Mouse (Mus musculus) neural tube, embryonic 15.5 days (tissue): ENCODE results near the gene Aamp. TPM values are rescaled to one million over a fixed set of nuclear protein-coding genes. Genes with fewer than 3 reads are reported as not detected.

ENCODE experiments used
- ATAC-seq: fragments of 200-750 bp; cut with Nextera tagmentation; 2 replicates; pipeline ENCODE4 v1.8.0; 2017; ENCODE audit warnings: mild to moderate bottlenecking, moderate TSS enrichment, moderate library complexity; ENCODE audit not compliant: low FRiP score
- H3K27ac ChIP-seq: fragments of 300-500 bp; sonication (generic); replicated peaks from 2 replicates; pipeline ENCODE4 v1.5.1; 2015; ENCODE audit warnings: mild to moderate bottlenecking, inconsistent platforms
- H3K27me3 ChIP-seq: fragments of 300-500 bp; sonication (generic); replicated peaks from 2 replicates; pipeline ENCODE4 v1.6.1; 2015; ENCODE audit warnings: inconsistent platforms
- H3K36me3 ChIP-seq: fragments of 300-500 bp; sonication (generic); 2 replicates; pipeline ENCODE4 v1.6.1; 2015; ENCODE audit warnings: inconsistent platforms
- H3K4me1 ChIP-seq: fragments of 300-500 bp; sonication (generic); 2 replicates; pipeline ENCODE4 v1.6.1; 2015; ENCODE audit warnings: inconsistent platforms
- H3K4me2 ChIP-seq: fragments of 300-500 bp; sonication (generic); 2 replicates; pipeline ENCODE4 v1.6.1; 2015; ENCODE audit warnings: inconsistent platforms, mild to moderate bottlenecking, moderate library complexity
- H3K4me3 ChIP-seq: fragments of 300-500 bp; sonication (generic); replicated peaks from 2 replicates; pipeline ENCODE4 v1.5.1; 2015; ENCODE audit warnings: mild to moderate bottlenecking, inconsistent platforms
- H3K9ac ChIP-seq: fragments of 300-500 bp; sonication (generic); replicated peaks from 2 replicates; pipeline ENCODE4 v1.6.1; 2015; ENCODE audit warnings: mild to moderate bottlenecking, inconsistent platforms
- H3K9me3 ChIP-seq: fragments of 300-500 bp; sonication (generic); replicated peaks from 2 replicates; pipeline ENCODE4 v1.6.1; 2016; ENCODE audit warnings: inconsistent platforms
- WGBS: fragments of 180-500 bp; shearing (Covaris S2); methylation state at CpG from one replicate; pipeline ENCODE4 v1.1.7; 2015; ENCODE audit warnings: mixed read lengths; 5-methylcytosine and 5-hydroxymethylcytosine counted together
- polyA plus RNA-seq: library from polyadenylated mRNA; unstranded; fragments of >200 nt; fragmentation: Nextera tagmentation; extraction: Ambion mirVana; gene quantifications from 2 replicates; pipeline ENCODE4 v1.2.1, GENCODE M21; 2015

Aamp gene
- polyA plus RNA-seq, 1 experiment from 2014 or later = 209 TPM

DNA sequence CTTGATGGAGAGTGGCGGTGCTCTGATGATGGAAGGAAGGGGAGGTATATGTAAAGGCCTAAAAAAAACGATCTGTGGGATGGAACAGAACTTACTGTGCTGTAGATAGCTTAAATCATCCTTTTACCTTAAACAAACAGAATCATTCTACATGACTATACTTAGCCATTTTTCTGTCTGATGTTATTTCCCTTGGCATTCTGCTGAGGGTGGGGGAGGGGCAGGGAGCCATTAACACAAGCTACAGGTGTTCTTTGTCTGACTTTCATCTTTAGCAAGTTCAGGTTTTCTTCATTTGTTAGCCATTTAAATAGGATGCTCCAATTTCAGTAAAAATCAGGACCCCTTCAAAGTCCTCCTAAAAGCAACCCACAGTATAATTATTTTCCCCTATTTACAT is 39.0 kb downstream of the Aamp start:
- H3K4me3 ChIP-seq = no peak overlapping the region
- H3K9me3 ChIP-seq = no peaks in the 10 kb centered on the region
- H3K9ac ChIP-seq = no peak overlapping the region
- no peak overlapping the region for H3K27ac ChIP-seq
- WGBS = 83% methylated on average over 2 of the region's 2 CpGs
- peaks cover 21% of the 10 kb centered on the region for H3K36me3 ChIP-seq
- no peaks in the 10 kb centered on the region for H3K27me3 ChIP-seq
- no peak overlapping the region for H3K4me2 ChIP-seq
- ATAC-seq = no peak
- H3K4me1 ChIP-seq = peaks cover 7% of the 10 kb centered on the region

DNA sequence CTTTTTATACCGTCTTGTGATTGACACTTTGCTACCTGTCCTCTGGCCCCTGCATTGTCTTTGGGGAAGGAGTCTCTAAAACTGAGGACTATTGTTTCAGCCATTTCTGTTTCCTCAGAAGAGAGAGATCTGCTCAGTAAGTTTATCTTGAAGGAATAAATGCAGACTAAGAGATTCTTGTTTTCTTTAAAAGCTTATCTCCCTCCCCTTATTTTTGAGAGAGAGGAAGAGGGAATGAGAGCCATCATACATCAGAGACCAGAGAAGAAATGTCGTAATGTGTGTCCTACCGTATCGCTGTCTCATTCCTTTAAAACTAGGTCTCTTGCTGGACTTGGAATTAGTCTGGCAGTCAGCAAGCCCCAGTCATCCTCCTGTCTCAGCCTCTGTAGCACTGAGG is 43.7 kb downstream of the Aamp start:
- no peak overlapping the region for H3K4me2 ChIP-seq
- ATAC-seq = no peak
- no peak overlapping the region for H3K9ac ChIP-seq
- H3K9me3 ChIP-seq = no peaks in the 10 kb centered on the region
- no peaks in the 10 kb centered on the region for H3K27me3 ChIP-seq
- WGBS = 86% methylated on average over 4 of the region's 4 CpGs
- no peak overlapping the region for H3K27ac ChIP-seq
- H3K4me1 ChIP-seq = peaks cover 42% of the 10 kb centered on the region
- no peak overlapping the region for H3K4me3 ChIP-seq
- no peaks in the 10 kb centered on the region for H3K36me3 ChIP-seq

DNA sequence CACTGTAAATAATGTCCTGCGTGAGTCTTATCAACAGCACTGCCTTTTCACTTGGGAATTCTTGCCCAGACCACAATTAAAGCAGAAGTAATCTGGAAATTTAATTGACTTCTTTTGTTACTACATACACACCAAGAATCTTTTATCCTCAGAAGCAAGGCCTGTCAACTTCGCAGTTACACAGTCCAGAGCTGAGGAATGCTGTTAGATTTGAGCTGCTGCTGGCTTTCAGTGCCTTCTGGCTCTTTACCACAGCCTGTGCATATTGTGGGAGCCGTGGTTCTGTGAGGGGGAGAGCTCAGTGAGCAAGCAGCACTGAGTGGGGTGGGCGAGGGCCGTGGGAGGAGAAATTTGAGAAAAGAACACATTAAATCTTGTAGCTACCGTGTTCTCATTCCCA is 44.2 kb downstream of the Aamp start:
- H3K27ac ChIP-seq = peak overlapping the region; percentile 15; the same call in 1 of the 2 replicates
- H3K4me3 ChIP-seq = no peak overlapping the region
- no peak overlapping the region for H3K4me2 ChIP-seq
- no peaks in the 10 kb centered on the region for H3K9me3 ChIP-seq
- no peak overlapping the region for H3K9ac ChIP-seq
- no peak for ATAC-seq
- peaks cover 45% of the 10 kb centered on the region for H3K4me1 ChIP-seq
- no peaks in the 10 kb centered on the region for H3K27me3 ChIP-seq
- WGBS = 62% methylated on average over 6 of the region's 6 CpGs
- H3K36me3 ChIP-seq = no peaks in the 10 kb centered on the region

DNA sequence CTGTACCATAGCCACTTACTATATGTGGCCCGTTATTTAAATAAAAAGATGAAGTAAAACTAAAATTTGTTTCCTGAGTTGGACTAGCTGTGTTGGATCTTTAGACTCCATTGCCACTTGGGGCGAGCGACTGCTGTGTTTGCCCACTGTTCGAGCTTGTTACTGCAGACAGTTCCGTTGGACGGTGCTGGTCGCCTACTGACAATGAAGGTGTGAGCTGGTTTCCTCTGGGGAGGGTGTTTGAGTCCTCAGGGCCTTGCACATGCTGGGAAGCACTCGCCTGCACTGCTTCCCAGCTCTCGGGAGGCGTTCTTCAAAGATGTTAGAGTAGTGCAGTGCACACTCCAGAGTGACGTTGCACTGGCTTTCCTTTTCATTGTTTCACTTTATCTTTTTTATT is 44.9 kb downstream of the Aamp start:
- no peaks in the 10 kb centered on the region for H3K9me3 ChIP-seq
- H3K9ac ChIP-seq = peak overlapping the region; percentile 17; the same call in 1 of the 2 replicates
- H3K27ac ChIP-seq = 0 out of 2 replicates have a peak overlapping the region, but pooled peaks have one; percentile 2
- 0 out of 2 replicates have a peak overlapping the region, but pooled peaks have one; percentile 6 for H3K4me3 ChIP-seq
- 56% methylated on average over 11 of the region's 11 CpGs for WGBS
- ATAC-seq = no peak
- H3K27me3 ChIP-seq = no peaks in the 10 kb centered on the region
- no peaks in the 10 kb centered on the region for H3K36me3 ChIP-seq
- H3K4me2 ChIP-seq = peak overlapping the region; percentile 79
- peaks cover 45% of the 10 kb centered on the region for H3K4me1 ChIP-seq

DNA sequence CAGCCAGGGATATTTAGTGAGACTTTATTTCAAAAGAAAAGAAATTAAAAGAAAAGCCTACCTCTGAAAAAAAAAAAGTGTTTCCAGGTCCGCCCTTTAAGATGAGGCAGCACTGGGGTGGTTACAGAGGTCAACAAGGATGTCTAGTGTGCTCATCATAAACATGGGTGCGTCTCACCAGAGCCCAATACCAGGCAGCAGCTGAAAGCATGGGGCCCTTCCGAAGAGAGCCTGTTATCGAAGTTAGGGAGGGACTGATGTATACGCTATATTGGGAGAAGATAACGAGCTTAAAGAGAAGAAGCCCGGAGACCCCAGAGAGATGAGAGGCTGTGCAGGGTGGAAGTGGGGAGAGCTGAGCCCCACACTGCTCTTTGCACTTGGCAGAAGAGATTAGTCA is 45.4 kb downstream of the Aamp start:
- Histone ChIP-seq H3K4me1 (peaks cover 45% of the 10 kb centered on the region), H3K27me3 (no peaks in the 10 kb centered on the region), H3K4me2 (peak overlapping the region; percentile 79), H3K9ac (peak overlapping the region; percentile 17; the same call in 1 of the 2 replicates), H3K4me3 (0 out of 2 replicates have a peak overlapping the region, but pooled peaks have one; percentile 6), H3K36me3 (no peaks in the 10 kb centered on the region), H3K9me3 (no peaks in the 10 kb centered on the region), H3K27ac (0 out of 2 replicates have a peak overlapping the region, but pooled peaks have one; percentile 2)
- 70% methylated on average over 7 of the region's 7 CpGs for WGBS
- no peak for ATAC-seq

DNA sequence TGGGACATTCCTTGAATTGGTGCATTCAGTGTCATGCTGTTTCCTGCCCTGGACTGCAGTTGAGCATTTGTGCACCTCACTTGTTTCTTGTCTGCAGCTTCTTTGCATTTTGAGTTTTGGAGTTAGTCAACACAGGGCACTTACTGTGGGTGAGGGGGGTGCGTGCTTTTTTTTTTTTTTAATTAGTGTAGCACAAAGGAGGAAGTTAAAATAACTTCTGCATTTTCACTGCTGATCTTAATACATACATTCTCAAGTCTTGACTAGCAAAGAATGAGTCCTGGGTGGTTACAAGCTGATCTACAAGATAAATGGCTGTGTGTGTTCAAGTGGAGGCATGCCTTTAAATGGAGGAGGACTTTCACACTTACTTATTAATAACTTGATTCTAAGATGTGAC is 46.4 kb downstream of the Aamp start:
- H3K9ac ChIP-seq = peak overlapping the region; percentile 89
- 73% methylated on average over 1 of the region's 1 CpGs for WGBS

DNA sequence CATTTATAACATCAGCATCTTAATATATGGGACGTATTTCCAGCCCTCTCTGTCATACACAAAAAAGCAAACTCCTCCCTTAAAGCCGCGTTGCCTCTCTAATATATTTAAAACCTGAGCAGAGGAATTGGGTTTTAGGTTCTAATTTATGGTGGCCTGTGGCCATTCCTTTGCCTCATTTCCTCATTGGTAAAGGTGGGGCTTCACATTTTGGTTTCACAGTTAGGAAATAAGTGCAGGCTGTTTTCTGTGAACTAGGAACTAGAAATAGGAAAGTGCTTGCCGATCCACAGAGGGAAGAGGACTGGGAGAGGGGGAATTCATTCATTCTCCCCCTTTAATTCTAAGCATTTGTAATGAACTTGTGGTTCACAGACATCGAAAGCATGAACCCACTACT is 46.9 kb downstream of the Aamp start:
- no peaks in the 10 kb centered on the region for H3K36me3 ChIP-seq
- no peaks in the 10 kb centered on the region for H3K9me3 ChIP-seq
- H3K27me3 ChIP-seq = no peaks in the 10 kb centered on the region
- no peak overlapping the region for H3K27ac ChIP-seq
- ATAC-seq = no peak
- 40% methylated on average over 5 of the region's 5 CpGs for WGBS
- H3K4me2 ChIP-seq = peak overlapping the region; percentile 79
- peaks cover 45% of the 10 kb centered on the region for H3K4me1 ChIP-seq
- peak overlapping the region; percentile 98 for H3K4me3 ChIP-seq
- H3K9ac ChIP-seq = peak overlapping the region; percentile 89

More for the DNA sequence above, 46.4 kb downstream of the Aamp start:
- Histone ChIP-seq H3K27ac (no peak overlapping the region), H3K9me3 (no peaks in the 10 kb centered on the region), H3K36me3 (no peaks in the 10 kb centered on the region), H3K27me3 (no peaks in the 10 kb centered on the region), H3K4me1 (peaks cover 45% of the 10 kb centered on the region), H3K4me2 (peak overlapping the region; percentile 79), H3K4me3 (peak overlapping the region; percentile 98)
- ATAC-seq = no peak

DNA sequence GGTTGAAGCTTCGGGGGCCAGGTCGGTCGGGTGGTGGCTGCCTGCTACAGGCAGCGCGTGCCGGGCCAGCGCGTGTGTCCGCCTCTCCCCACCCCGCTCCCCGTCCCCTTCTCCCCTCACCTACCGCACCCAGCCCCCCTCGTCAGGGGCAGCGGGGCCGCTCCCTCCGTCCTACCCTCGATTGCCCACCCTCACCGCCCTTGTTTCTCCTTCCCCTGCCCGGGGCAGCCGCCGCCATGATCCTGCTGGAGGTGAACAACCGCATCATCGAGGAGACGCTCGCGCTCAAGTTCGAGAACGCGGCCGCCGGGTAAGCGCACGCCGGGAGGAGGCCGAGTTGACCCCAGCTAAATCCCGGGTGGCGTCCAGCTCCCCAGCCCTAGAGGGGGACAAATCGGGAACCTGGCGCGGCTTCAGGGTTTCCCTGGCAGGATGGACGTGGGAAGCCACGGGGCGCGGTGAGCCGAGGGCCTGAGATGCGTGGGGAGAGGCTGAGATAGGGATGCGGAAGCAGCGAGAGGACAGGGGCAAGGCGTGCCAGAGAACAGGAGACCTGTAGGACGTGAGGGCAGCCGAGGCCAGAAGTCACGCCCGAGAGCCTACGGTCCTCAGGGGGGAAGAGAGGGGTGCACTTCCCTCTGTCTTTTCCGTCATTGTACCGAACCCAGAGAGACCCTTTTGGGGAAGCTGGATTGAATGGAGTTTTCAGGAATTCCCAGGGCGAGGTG is 47.8 kb downstream of the Aamp start:
- no peaks in the 10 kb centered on the region for H3K36me3 ChIP-seq
- no peaks in the 10 kb centered on the region for H3K9me3 ChIP-seq
- H3K27me3 ChIP-seq = no peaks in the 10 kb centered on the region
- H3K9ac ChIP-seq = peak overlapping the region; percentile 89
- peak overlapping the region; percentile 79 for H3K4me2 ChIP-seq
- ATAC-seq = peak; percentile 80
- 2% methylated on average over 51 of the region's 57 CpGs for WGBS
- peaks cover 45% of the 10 kb centered on the region for H3K4me1 ChIP-seq
- peak overlapping the region; percentile 92 for H3K27ac ChIP-seq
- peak overlapping the region; percentile 98 for H3K4me3 ChIP-seq

DNA sequence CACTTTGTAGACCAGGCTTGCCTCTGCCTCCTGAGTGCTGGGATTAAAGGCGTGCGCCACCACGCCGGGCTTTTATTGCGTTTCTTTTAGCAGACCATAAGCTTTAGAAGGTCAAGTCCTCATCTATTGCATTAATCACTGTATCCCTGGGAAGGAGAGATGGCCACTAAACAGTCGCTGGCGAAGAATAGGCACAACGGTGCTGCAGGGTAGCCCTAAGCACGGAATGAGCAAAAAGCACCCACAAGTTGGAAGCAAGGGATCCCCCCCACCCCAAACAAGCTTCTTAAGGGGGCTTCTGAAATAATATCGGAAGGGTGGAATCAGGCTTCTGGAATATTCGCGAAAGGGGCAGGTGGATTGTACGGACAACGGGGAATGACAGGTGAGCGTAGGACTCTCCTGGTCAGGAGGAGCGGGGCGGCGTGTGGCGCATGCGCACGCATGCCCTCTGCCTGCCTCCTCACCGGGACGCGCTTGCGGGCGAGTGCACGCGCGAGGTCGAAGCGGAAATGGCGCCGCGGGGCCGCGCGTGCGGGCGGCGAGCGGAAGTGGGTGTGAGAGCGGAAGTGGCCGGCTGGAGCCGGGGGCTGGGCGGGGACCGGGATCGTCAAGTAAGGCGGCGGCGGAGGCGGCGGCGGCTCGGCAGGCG is 48.5 kb downstream of the Aamp start, which contains the start of gene Arpc2:
Gene Arpc2 (plus strand): TSS at position 147 of the 652 bp plus-strand sequence.
- WGBS = 1% methylated on average over 51 of the region's 55 CpGs
- Histone ChIP-seq H3K4me3 (peak within 1 kb of the TSS; percentile 98), H3K27ac (peak within 1 kb of the TSS; percentile 92), H3K27me3 (no peaks in the 10 kb centered on the region), H3K9me3 (no peaks in the 10 kb centered on the region), H3K36me3 (no peaks in the 10 kb centered on the region), H3K9ac (peak within 1 kb of the TSS; percentile 89), H3K4me1 (peaks cover 44% of the 10 kb centered on the region), H3K4me2 (peak within 1 kb of the TSS; percentile 79)
- ATAC-seq = peak; percentile 94

DNA sequence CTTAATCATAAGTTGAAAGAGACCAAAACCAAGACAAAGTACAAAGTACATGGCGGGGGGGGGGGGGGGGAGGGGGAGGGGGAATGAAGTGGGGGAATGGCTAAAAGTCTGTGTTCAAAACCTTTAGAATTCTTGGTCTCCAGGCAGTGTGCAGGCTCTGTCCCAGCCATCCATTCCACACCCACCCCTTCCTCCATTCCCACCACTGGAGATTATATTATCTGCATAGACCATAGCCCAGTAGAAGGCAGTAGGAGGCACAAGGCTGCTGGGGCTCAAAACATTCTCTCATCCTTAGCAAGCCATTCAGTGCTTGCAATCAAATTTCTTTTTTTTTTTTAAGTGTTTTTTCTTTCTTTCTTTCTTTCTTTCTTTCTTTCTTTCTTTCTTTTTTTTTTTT is 53.5 kb downstream of the Aamp start:
- ATAC-seq = no peak
- no CpG with 5 or more reads among the region's 1 CpGs for WGBS

DNA sequence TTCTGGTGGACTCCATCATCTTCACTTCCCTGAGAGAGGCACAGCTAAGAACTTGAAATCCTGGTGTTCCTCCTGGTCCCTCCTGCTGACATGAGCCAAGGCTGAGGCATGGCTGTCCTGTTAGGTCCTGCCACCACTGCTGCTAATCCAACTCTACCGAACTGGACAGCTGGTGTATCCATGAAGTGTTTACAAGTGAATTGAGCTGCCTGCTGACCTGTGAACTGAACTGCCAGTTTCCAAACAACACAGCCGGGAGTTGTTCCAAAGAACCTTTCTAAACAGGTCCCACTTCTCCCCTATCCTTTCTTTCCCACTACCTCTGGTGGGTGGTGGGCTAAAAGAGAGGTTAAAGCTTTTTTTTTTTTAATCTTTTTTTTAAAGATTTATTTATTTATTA is 54.6 kb downstream of the Aamp start:
- H3K36me3 ChIP-seq = no peaks in the 10 kb centered on the region
- no peaks in the 10 kb centered on the region for H3K4me1 ChIP-seq
- no peak overlapping the region for H3K9ac ChIP-seq
- ATAC-seq = no peak
- no peaks in the 10 kb centered on the region for H3K27me3 ChIP-seq
- H3K4me2 ChIP-seq = no peak overlapping the region
- H3K4me3 ChIP-seq = no peak overlapping the region
- WGBS = 80% methylated on average over 2 of the region's 2 CpGs
- H3K9me3 ChIP-seq = no peaks in the 10 kb centered on the region
- no peak overlapping the region for H3K27ac ChIP-seq

More for the DNA sequence above, 53.5 kb downstream of the Aamp start:
- no peaks in the 10 kb centered on the region for H3K36me3 ChIP-seq
- H3K4me1 ChIP-seq = 0 out of 2 replicates have a peak, but pooled peaks cover 3% of the 10 kb centered on the region
- H3K9ac ChIP-seq = no peak overlapping the region
- no peak overlapping the region for H3K27ac ChIP-seq
- H3K4me3 ChIP-seq = no peak overlapping the region
- H3K4me2 ChIP-seq = no peak overlapping the region
- no peaks in the 10 kb centered on the region for H3K27me3 ChIP-seq
- no peaks in the 10 kb centered on the region for H3K9me3 ChIP-seq
